In genomic region chr15:61229579-61229978, GRCm38 (mm10) we compare ENCODE assay signal across 22 mouse cellular contexts.
DNase-seq lines count a peak whose midpoint lies in the region; ATAC-seq and TF ChIP-seq lines count a peak whose summit lies in the region.
"Had no signal": no experiment of that assay in that cellular context is flagged by ENCODE, and none has a peak within 500 bp of the region (broad histone marks: within the 10 kb centered on the region; RNA-seq: fewer than 3 reads in every experiment).

No protein-coding gene starts in this region.

- 72% methylated on average over 3 of the region's 3 CpGs for WGBS in hindbrain, embryonic 14.5 days
- 78% methylated on average over 3 of the region's 3 CpGs for WGBS in hindbrain, embryonic 16.5 days
- WGBS in lung, postnatal 0 days = 37% methylated on average over 3 of the region's 3 CpGs

- no peaks in the 10 kb centered on the region for H3K4me1 ChIP-seq in hindbrain, embryonic 14.5 days (replicated peaks; ENCODE audit: control insufficient read depth, insufficient read depth, low read length)
- no peaks in the 10 kb centered on the region for H3K4me1 ChIP-seq in hindbrain, embryonic 16.5 days (ENCODE audit: control insufficient read depth, insufficient read depth, low read depth, low read length)
- H3K4me1 ChIP-seq in lung, postnatal 0 days (ENCODE audit: insufficient read depth, low read depth, low read length) = no peaks in the 10 kb centered on the region
- H3K4me1 ChIP-seq: embryonic facial prominence, embryonic 13.5 days; forebrain, embryonic 15.5 days; hindbrain, embryonic 15.5 days; limb, embryonic 13.5 days; midbrain, embryonic 15.5 days; neural tube, embryonic 15.5 days had no signal

- H3K4me3 ChIP-seq in hindbrain, embryonic 14.5 days (replicated peaks; ENCODE audit: low read length) = no peak overlapping the region
- H3K4me3 ChIP-seq in hindbrain, embryonic 16.5 days (ENCODE audit: low read length) = no peak overlapping the region
- no peak overlapping the region for H3K4me3 ChIP-seq in lung, postnatal 0 days (ENCODE audit: low read depth, low read length)
- H3K4me3 ChIP-seq: embryonic facial prominence, embryonic 13.5 days; forebrain, embryonic 15.5 days; heart, embryonic 15.5 days; hindbrain, embryonic 15.5 days; limb, embryonic 13.5 days; midbrain, embryonic 15.5 days; neural tube, embryonic 15.5 days had no signal

- no peak for TF ChIP-seq EP300 in lung, postnatal 0 days (IDR thresholded peaks at IDR 0.05)

- ATAC-seq in hindbrain, embryonic 14.5 days (ENCODE audit: low FRiP score) = no peak
- ATAC-seq in hindbrain, embryonic 16.5 days = no peak
- ATAC-seq in lung, postnatal 0 days = peak; percentile 40; the same call in 1 of the 2 replicates
- ATAC-seq: forebrain, embryonic 15.5 days; intestine, embryonic 16.5 days; midbrain, embryonic 15.5 days had no signal

- no peak overlapping the region for H3K9ac ChIP-seq in hindbrain, embryonic 14.5 days
- H3K9ac ChIP-seq in hindbrain, embryonic 16.5 days (ENCODE audit: low read depth, low read length) = no peak overlapping the region
- no peak overlapping the region for H3K9ac ChIP-seq in lung, postnatal 0 days (replicated peaks; ENCODE audit: low read depth)
- H3K9ac ChIP-seq: embryonic facial prominence, embryonic 13.5 days; forebrain, embryonic 15.5 days; heart, embryonic 15.5 days; hindbrain, embryonic 15.5 days; limb, embryonic 13.5 days; liver, embryonic 14.5 days; midbrain, embryonic 15.5 days; neural tube, embryonic 15.5 days had no signal

- no peak for TF ChIP-seq CTCF in lung, postnatal 0 days (IDR thresholded peaks at IDR 0.05)

- H3K4me2 ChIP-seq in hindbrain, embryonic 14.5 days (replicated peaks) = no peak overlapping the region
- no peak overlapping the region for H3K4me2 ChIP-seq in hindbrain, embryonic 16.5 days (ENCODE audit: low read length)
- H3K4me2 ChIP-seq in lung, postnatal 0 days (replicated peaks; ENCODE audit: low read depth, low read length) = no peak overlapping the region
- H3K4me2 ChIP-seq: embryonic facial prominence, embryonic 13.5 days; forebrain, embryonic 15.5 days; heart, embryonic 15.5 days; hindbrain, embryonic 15.5 days; limb, embryonic 13.5 days; midbrain, embryonic 15.5 days; neural tube, embryonic 15.5 days had no signal

- intact Hi-C loops in heart, postnatal 25 days (cut with DNase I) = no loop called here

- no peaks in the 10 kb centered on the region for H3K36me3 ChIP-seq in hindbrain, embryonic 14.5 days (replicated peaks; ENCODE audit: control insufficient read depth, insufficient read depth)
- no peaks in the 10 kb centered on the region for H3K36me3 ChIP-seq in hindbrain, embryonic 16.5 days (ENCODE audit: control insufficient read depth, insufficient read depth, low read length)
- no peaks in the 10 kb centered on the region for H3K36me3 ChIP-seq in lung, postnatal 0 days (ENCODE audit: insufficient read depth, low read length)
- H3K36me3 ChIP-seq: embryonic facial prominence, embryonic 13.5 days; forebrain, embryonic 15.5 days; heart, embryonic 15.5 days; hindbrain, embryonic 15.5 days; limb, embryonic 13.5 days; midbrain, embryonic 15.5 days; neural tube, embryonic 15.5 days had no signal

- no peak overlapping the region for H3K27ac ChIP-seq in hindbrain, embryonic 14.5 days
- H3K27ac ChIP-seq in hindbrain, embryonic 16.5 days (ENCODE audit: low read depth, low read length) = no peak overlapping the region
- no peak overlapping the region for H3K27ac ChIP-seq in lung, postnatal 0 days (ENCODE audit: low read length)
- H3K27ac ChIP-seq: embryonic facial prominence, embryonic 13.5 days; forebrain, embryonic 15.5 days; heart, embryonic 15.5 days; hindbrain, embryonic 15.5 days; limb, embryonic 13.5 days; liver, embryonic 14.5 days; midbrain, embryonic 15.5 days; neural tube, embryonic 15.5 days had no signal

- no peaks in the 10 kb centered on the region for H3K9me3 ChIP-seq in hindbrain, embryonic 14.5 days (ENCODE audit: control insufficient read depth, low read length)
- H3K9me3 ChIP-seq in hindbrain, embryonic 16.5 days (ENCODE audit: control insufficient read depth, low read length) = no peaks in the 10 kb centered on the region
- no peaks in the 10 kb centered on the region for H3K9me3 ChIP-seq in lung, postnatal 0 days (ENCODE audit: low read length)
- H3K9me3 ChIP-seq: embryonic facial prominence, embryonic 13.5 days; forebrain, embryonic 15.5 days; heart, embryonic 15.5 days; hindbrain, embryonic 15.5 days; limb, embryonic 13.5 days; midbrain, embryonic 15.5 days; neural tube, embryonic 15.5 days had no signal

- peak; percentile 7 for DNase-seq in heart, adult 8-10 months (ENCODE audit: low spot score)
- DNase-seq in heart, postnatal 25 days (ENCODE audit: low spot score) = no peak
- peak; percentile 28 for DNase-seq in hindbrain, embryonic 14.5 days (ENCODE audit: low spot score)
- peak; percentile 56 for DNase-seq in lung, postnatal 0 days (ENCODE audit: low spot score)
- DNase-seq in lung, postnatal 14 days = no peak
- DNase-seq in adipocyte (ENCODE audit: low spot score) = peak; percentile 64
- DNase-seq in right cerebral cortex, postnatal 4 days = no peak
- DNase-seq: cerebellum, adult 18-20 months; cerebellum, postnatal 25 days; gastrocnemius, postnatal 14 days; right cerebral cortex, postnatal 25 days; thymus, adult 2 months had no signal

- no peaks in the 10 kb centered on the region for H3K27me3 ChIP-seq in hindbrain, embryonic 14.5 days (ENCODE audit: control insufficient read depth, insufficient read depth, low read length)
- H3K27me3 ChIP-seq in hindbrain, embryonic 16.5 days (replicated peaks; ENCODE audit: control insufficient read depth, insufficient read depth, low read length) = no peaks in the 10 kb centered on the region
- no peaks in the 10 kb centered on the region for H3K27me3 ChIP-seq in lung, postnatal 0 days (replicated peaks; ENCODE audit: insufficient read depth, low read length)
- H3K27me3 ChIP-seq: embryonic facial prominence, embryonic 13.5 days; forebrain, embryonic 15.5 days; heart, embryonic 15.5 days; hindbrain, embryonic 15.5 days; limb, embryonic 13.5 days; midbrain, embryonic 15.5 days; neural tube, embryonic 15.5 days had no signal

Comparison
In these comparisons a context has a peak if more than half of its experiments do, and no peak if none do; other contexts are left out.
1. DNase-seq: peak in heart, adult 8-10 months (single experiment), hindbrain, embryonic 14.5 days (single experiment), lung, postnatal 0 days (single experiment) and adipocyte (single experiment); none in heart, postnatal 25 days (single experiment), lung, postnatal 14 days (single experiment) and right cerebral cortex, postnatal 4 days (single experiment).